Comparison of ENCODE assay signal across 16 mouse cellular contexts in the genomic region with DNA sequence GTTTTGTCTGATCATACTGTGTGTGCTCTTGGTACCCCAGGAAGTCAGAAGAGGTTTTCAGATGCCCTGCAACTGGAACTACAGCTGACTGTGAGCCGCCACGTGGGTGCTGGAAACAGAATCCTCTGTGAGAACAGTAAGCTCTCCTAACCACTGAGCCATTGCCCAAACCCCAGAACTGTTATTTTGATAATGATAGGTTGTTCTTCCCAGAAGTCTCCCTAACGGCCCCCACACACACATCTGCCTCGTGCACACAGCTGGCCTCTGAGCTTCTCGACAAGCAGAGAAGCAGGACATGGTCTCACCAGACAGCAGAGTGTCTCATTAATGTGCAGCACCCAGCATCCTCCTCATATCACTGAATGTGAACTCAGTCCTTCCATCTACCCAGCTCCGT.
"Had no signal": no experiment of that assay in that cellular context is flagged by ENCODE, and none has a peak within 500 bp of the region (broad histone marks: within the 10 kb centered on the region; RNA-seq: fewer than 3 reads in every experiment).

No protein-coding gene starts in this region.

- H3K4me1 ChIP-seq: midbrain, embryonic 10.5 days; midbrain, embryonic 13.5 days; neural tube, embryonic 13.5 days; neural tube, embryonic 15.5 days; stomach, embryonic 15.5 days had no signal

- H3K9ac ChIP-seq: lung, embryonic 14.5 days; midbrain, embryonic 13.5 days; neural tube, embryonic 13.5 days; neural tube, embryonic 15.5 days; stomach, embryonic 15.5 days had no signal

- DNase-seq: lung, adult 18-20 months; lung, embryonic 14.5 days; lung, postnatal 10 days; lung, postnatal 4 days; right cerebral cortex, postnatal 14 days; thymus, adult 2 months; thymus, postnatal 25 days; thymus, postnatal 4 days had no signal

- H3K27me3 ChIP-seq: midbrain, embryonic 13.5 days; neural tube, embryonic 13.5 days; neural tube, embryonic 15.5 days; stomach, embryonic 15.5 days had no signal

- H3K4me3 ChIP-seq: midbrain, embryonic 10.5 days; midbrain, embryonic 13.5 days; myocyte; neural tube, embryonic 13.5 days; neural tube, embryonic 15.5 days; stomach, embryonic 15.5 days had no signal

- H3K4me2 ChIP-seq: lung, embryonic 14.5 days; midbrain, embryonic 13.5 days; neural tube, embryonic 13.5 days; neural tube, embryonic 15.5 days; stomach, embryonic 15.5 days had no signal

- ATAC-seq: midbrain, embryonic 13.5 days; midbrain, embryonic 16.5 days had no signal

- H3K9me3 ChIP-seq: midbrain, embryonic 10.5 days; midbrain, embryonic 13.5 days; neural tube, embryonic 13.5 days; neural tube, embryonic 15.5 days; stomach, embryonic 15.5 days had no signal

- H3K36me3 ChIP-seq: midbrain, embryonic 10.5 days; midbrain, embryonic 13.5 days; neural tube, embryonic 13.5 days; neural tube, embryonic 15.5 days; stomach, embryonic 15.5 days had no signal

- H3K27ac ChIP-seq: midbrain, embryonic 10.5 days; midbrain, embryonic 13.5 days; neural tube, embryonic 13.5 days; neural tube, embryonic 15.5 days; stomach, embryonic 15.5 days; stomach, postnatal 0 days had no signal
